Mouse (Mus musculus) C2C12 (cell line): ENCODE measurements around the gene Rasgef1b. TPM values are rescaled to one million over a fixed set of nuclear protein-coding genes. Genes with fewer than 3 reads are reported as not detected.

ENCODE experiments used
- H3K27me3 ChIP-seq: one replicate; pipeline ENCODE4 v1.6.1; 2011; ENCODE audit not compliant: control insufficient read depth, insufficient read depth, insufficient read length
- H3K36me3 ChIP-seq: one replicate; pipeline ENCODE4 v1.6.1; 2011; ENCODE audit not compliant: control insufficient read depth, insufficient read depth
- H3K4me3 ChIP-seq: one replicate; pipeline ENCODE4 v1.5.1; 2011; ENCODE audit warnings: mild to moderate bottlenecking, control low read depth; ENCODE audit not compliant: poor library complexity, insufficient read depth, severe bottlenecking
- H3K79me2 ChIP-seq: one replicate; pipeline ENCODE4 v1.6.1; 2011; ENCODE audit not compliant: control insufficient read depth, insufficient read depth
- H3K79me3 ChIP-seq: one replicate; pipeline ENCODE4 v1.6.1; 2011; ENCODE audit warnings: low read depth, control low read depth
- H3ac ChIP-seq: one replicate; pipeline ENCODE3; 2011; ENCODE audit warnings: low read depth; ENCODE audit not compliant: control insufficient read depth, insufficient read length
- CEBPB ChIP-seq: IDR thresholded peaks from one replicate; pipeline ENCODE4 v1.6.1; 2011; ENCODE audit warnings: low read depth, mild to moderate bottlenecking, control low read depth, moderate library complexity
- CTCF ChIP-seq: IDR thresholded peaks from one replicate; pipeline ENCODE4 v1.5.1; 2011; ENCODE audit not compliant: control insufficient read depth, insufficient read depth, insufficient read length
- FOSL1 ChIP-seq: IDR thresholded peaks from one replicate; pipeline ENCODE4 v1.8.0; 2011; ENCODE audit warnings: mild to moderate bottlenecking, low read length; ENCODE audit not compliant: poor library complexity, insufficient read depth, severe bottlenecking
- MAX ChIP-seq: IDR thresholded peaks from one replicate; pipeline ENCODE4 v1.6.1; 2011; ENCODE audit warnings: mild to moderate bottlenecking, control low read depth
- MYOD1 ChIP-seq: IDR thresholded peaks from one replicate; pipeline ENCODE4 v1.6.1; 2011; ENCODE audit warnings: low read depth; ENCODE audit not compliant: control insufficient read depth, insufficient read length
- MYOG ChIP-seq: IDR thresholded peaks from one replicate; pipeline ENCODE4 v1.6.1; 2011; ENCODE audit not compliant: control insufficient read depth, insufficient read length; ENCODE audit errors: extremely low read depth
- USF1 ChIP-seq: IDR thresholded peaks from one replicate; pipeline ENCODE4 v1.6.1; 2011; ENCODE audit warnings: low read depth, mild to moderate bottlenecking, control low read depth, moderate library complexity
- polyA plus RNA-seq: library from polyadenylated mRNA; unstranded; fragments of >200 nt; fragmentation: generic; extraction: Trizol; gene quantifications from one replicate; pipeline ENCODE4 v1.2.1, GENCODE M21; 2012; ENCODE audit warnings: missing spikeins

The Rasgef1b gene
- polyA plus RNA-seq, 1 experiment, result 0.05 TPM

GRCm38 (mm10) chr5:99562096-99562495, 166.8 kb downstream of the Rasgef1b start:
- Histone ChIP-seq H3K79me3 (no peaks in the 10 kb centered on the region), H3ac (no peak overlapping the region), H3K4me3 (no peak overlapping the region), H3K27me3 (peaks cover 4% of the 10 kb centered on the region), H3K79me2 (no peaks in the 10 kb centered on the region), H3K36me3 (no peaks in the 10 kb centered on the region)
- no peak for TF ChIP-seq USF1
- TF ChIP-seq CEBPB, result no peak
- no peak for TF ChIP-seq MAX
- TF ChIP-seq FOSL1, result no peak
- no peak for TF ChIP-seq CTCF
- TF ChIP-seq MYOD1, result no peak
- TF ChIP-seq MYOG, result no peak

- Histone ChIP-seq H3K27me3 (peaks cover 4% of the 10 kb centered on the region), H3ac (no peak overlapping the region), H3K36me3 (no peaks in the 10 kb centered on the region), H3K4me3 (no peak overlapping the region), H3K79me2 (no peaks in the 10 kb centered on the region), H3K79me3 (no peaks in the 10 kb centered on the region)
- TF ChIP-seq FOSL1, result no peak
- TF ChIP-seq MYOD1, result no peak
- TF ChIP-seq CTCF, result no peak
- TF ChIP-seq MYOG, result no peak
- no peak for TF ChIP-seq USF1
- TF ChIP-seq CEBPB, result no peak
- TF ChIP-seq MAX, result no peak
Measured at GRCm38 (mm10) chr5:99559814-99560213, 169.1 kb downstream of the Rasgef1b start.

DNA sequence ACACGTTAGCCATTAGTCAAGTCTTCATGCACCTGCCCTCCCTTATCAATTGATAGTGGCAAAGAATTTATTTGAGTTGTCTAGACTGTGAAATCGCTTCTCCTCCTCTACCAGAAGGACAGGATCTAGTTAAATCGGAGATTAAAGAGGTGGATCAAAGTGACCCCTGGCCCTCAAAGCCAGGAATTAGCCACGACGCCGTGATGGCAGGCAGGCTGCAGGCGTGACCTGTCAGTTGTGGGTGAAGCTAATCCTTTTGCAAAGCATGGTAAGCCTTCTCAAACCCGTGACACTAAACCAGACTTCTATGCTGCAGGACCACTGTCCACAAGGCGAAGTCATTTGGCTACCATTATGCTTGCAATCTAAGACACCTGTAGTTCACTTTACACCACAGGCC, 170.6 kb downstream of the Rasgef1b start:
- TF ChIP-seq MAX (no peak), MYOD1 (no peak), FOSL1 (no peak), USF1 (no peak), CTCF (no peak), MYOG (no peak), CEBPB (no peak)
- Histone ChIP-seq H3K4me3 (no peak overlapping the region), H3ac (no peak overlapping the region), H3K79me2 (no peaks in the 10 kb centered on the region), H3K79me3 (no peaks in the 10 kb centered on the region), H3K27me3 (peaks cover 4% of the 10 kb centered on the region), H3K36me3 (no peaks in the 10 kb centered on the region)

- Histone ChIP-seq H3K79me3 (no peaks in the 10 kb centered on the region), H3K36me3 (no peaks in the 10 kb centered on the region), H3K79me2 (no peaks in the 10 kb centered on the region), H3K27me3 (no peaks in the 10 kb centered on the region), H3ac (no peak overlapping the region), H3K4me3 (no peak overlapping the region)
- TF ChIP-seq USF1, result no peak
- TF ChIP-seq MAX, result no peak
- TF ChIP-seq CEBPB, result no peak
Measured at GRCm38 (mm10) chr5:99552645-99553044, 176.2 kb downstream of the Rasgef1b start.

- H3K27me3 ChIP-seq, result peaks cover 6% of the 10 kb centered on the region
- H3K79me2 ChIP-seq, result no peaks in the 10 kb centered on the region
- H3ac ChIP-seq, result no peak overlapping the region
- H3K79me3 ChIP-seq, result no peaks in the 10 kb centered on the region
- no peak overlapping the region for H3K4me3 ChIP-seq
- no peak for TF ChIP-seq MAX
- TF ChIP-seq USF1, result no peak
- no peak for TF ChIP-seq FOSL1
- no peak for TF ChIP-seq MYOG
- no peak for TF ChIP-seq MYOD1
- TF ChIP-seq CTCF, result no peak
- no peaks in the 10 kb centered on the region for H3K36me3 ChIP-seq
Measured at GRCm38 (mm10) chr5:99544664-99545494, 184.0 kb downstream of the Rasgef1b start.

DNA sequence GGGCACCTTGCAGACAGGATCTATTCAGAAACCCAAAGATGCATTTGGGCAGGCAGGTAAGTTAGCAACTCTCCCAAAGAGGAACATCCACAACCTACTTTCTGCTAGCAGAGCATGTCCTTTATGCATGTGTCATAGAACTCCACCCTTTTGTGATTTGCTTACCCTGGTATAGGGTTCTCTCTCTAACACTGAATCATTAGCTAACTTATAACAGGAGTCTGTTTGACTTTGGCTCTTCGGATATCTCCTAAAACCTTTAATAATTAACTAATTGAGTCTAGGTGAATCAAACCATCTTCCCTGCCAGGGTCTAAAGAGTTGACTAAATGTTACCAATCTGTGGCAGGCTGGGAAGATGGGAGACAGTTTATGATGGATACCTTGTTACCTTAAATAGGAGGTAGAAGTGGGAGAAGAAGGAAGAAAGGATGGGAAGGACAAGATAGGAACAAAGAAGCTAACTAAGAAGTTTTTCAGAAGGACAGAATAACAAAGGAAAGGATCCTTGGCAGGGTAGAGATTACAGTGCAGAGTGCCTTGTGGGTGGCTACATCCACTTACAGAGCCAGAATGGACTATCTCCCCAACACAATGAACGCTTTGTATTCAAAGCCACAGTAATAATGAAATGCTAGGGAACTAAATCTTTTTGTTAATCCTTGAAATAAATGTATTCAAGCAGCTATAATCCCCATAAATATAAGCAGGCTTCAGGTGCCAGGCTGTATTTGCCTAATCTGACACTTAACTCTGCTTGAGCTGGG, 186.7 kb downstream of the Rasgef1b start:
- no peak overlapping the region for H3K4me3 ChIP-seq
- H3K79me2 ChIP-seq, result no peaks in the 10 kb centered on the region
- no peaks in the 10 kb centered on the region for H3K36me3 ChIP-seq
- TF ChIP-seq FOSL1 (no peak), MYOD1 (no peak), MAX (no peak), MYOG (no peak), CEBPB (no peak), USF1 (no peak), CTCF (no peak)
- peaks cover 6% of the 10 kb centered on the region for H3K27me3 ChIP-seq
- no peaks in the 10 kb centered on the region for H3K79me3 ChIP-seq
- H3ac ChIP-seq, result no peak overlapping the region
